Mouse (Mus musculus) layer of hippocampus, adult 9-11 months (tissue): ENCODE data around the gene Slc2a4.

Source experiments
- DNase-seq: peaks from one replicate; pipeline ENCODE4 v3.0.0; 2022

Gene Slc2a4

GRCm38 (mm10) chr11:69948066-69948762 lies at the start of gene Slc2a4:
TSS of gene Slc2a4 (minus strand) at chr11:69948188.
- DNase-seq, result peak; percentile 74

- peak; percentile 84 for DNase-seq
Measured at GRCm38 (mm10) chr11:69997070-69997509, 49.1 kb upstream of the Slc2a4 start.

GRCm38 (mm10) chr11:69996161-69997061 lies 48.4 kb upstream of the Slc2a4 start:
- DNase-seq, result no peak

- peak; percentile 99 for DNase-seq
Measured at GRCm38 (mm10) chr11:69995391-69995960, 47.5 kb upstream of the Slc2a4 start, which contains the start of gene Phf23. TSS of gene Phf23 (plus strand) at chr11:69995777.

- no peak for DNase-seq
Measured at GRCm38 (mm10) chr11:69994401-69995090, 46.6 kb upstream of the Slc2a4 start.

- DNase-seq, result no peak
Measured at GRCm38 (mm10) chr11:69992932-69993331, 44.9 kb upstream of the Slc2a4 start.

GRCm38 (mm10) chr11:69992396-69992795 lies 44.4 kb upstream of the Slc2a4 start:
- DNase-seq, result no peak

- DNase-seq, result no peak
Measured at GRCm38 (mm10) chr11:69991711-69992110, 43.7 kb upstream of the Slc2a4 start.

- DNase-seq, result peak; percentile 97
Measured at GRCm38 (mm10) chr11:69990850-69991691, 43.1 kb upstream of the Slc2a4 start, which contains the start of gene Gabarap. TSS of gene Gabarap (plus strand) at chr11:69991143.

- DNase-seq, result no peak
Measured at GRCm38 (mm10) chr11:69989949-69990348, 42.0 kb upstream of the Slc2a4 start.

- no peak for DNase-seq
Measured at GRCm38 (mm10) chr11:69984431-69984830, 36.4 kb upstream of the Slc2a4 start.

- DNase-seq, result no peak
Measured at GRCm38 (mm10) chr11:69983377-69983776, 35.4 kb upstream of the Slc2a4 start.

GRCm38 (mm10) chr11:69982877-69983276 lies 34.9 kb upstream of the Slc2a4 start:
- no peak for DNase-seq

- DNase-seq, result no peak
Measured at GRCm38 (mm10) chr11:69982225-69982624, 34.2 kb upstream of the Slc2a4 start, which contains the start of gene Elp5. TSS of gene Elp5 (minus strand) at chr11:69982517.

GRCm38 (mm10) chr11:69981141-69981762 lies 33.3 kb upstream of the Slc2a4 start, which contains the start of gene Ctdnep1:
TSS of gene Ctdnep1 (plus strand) at chr11:69981156.
- no peak for DNase-seq

GRCm38 (mm10) chr11:69980196-69981140 lies 32.5 kb upstream of the Slc2a4 start:
- peak; percentile 98 for DNase-seq

- DNase-seq, result no peak
Measured at GRCm38 (mm10) chr11:69979827-69980195, 31.8 kb upstream of the Slc2a4 start.

- DNase-seq, result no peak
Measured at GRCm38 (mm10) chr11:69976271-69976670, 28.3 kb upstream of the Slc2a4 start.

- DNase-seq, result no peak
Measured at GRCm38 (mm10) chr11:69974907-69975306, 26.9 kb upstream of the Slc2a4 start.

GRCm38 (mm10) chr11:69970775-69971174 lies 22.8 kb upstream of the Slc2a4 start:
- DNase-seq, result no peak
